Mouse (Mus musculus): ENCODE results near the gene Apoh.

- TF ChIP-seq POLR2A (IDR thresholded peaks at IDR 0.05; ENCODE audit: insufficient read depth, low read depth, low read length) (no peak), CTCF (IDR thresholded peaks at IDR 0.05; ENCODE audit: insufficient read depth, low read depth, low read length) (no peak)
These were observed 1.4 kb upstream of the Apoh start for GRCm38 (mm10) chr11:108341783-108342182.
